Mouse (Mus musculus): ENCODE data around the gene Commd2. TPM values are rescaled to one million over a fixed set of nuclear protein-coding genes. Genes with fewer than 3 reads are reported as not detected.
A peak's percentile ranks its signal among the peaks of the same experiment; 100 is the strongest.

Gene Commd2
- polyA plus RNA-seq, 1 experiment from 2014 or later = 102 TPM

DNA sequence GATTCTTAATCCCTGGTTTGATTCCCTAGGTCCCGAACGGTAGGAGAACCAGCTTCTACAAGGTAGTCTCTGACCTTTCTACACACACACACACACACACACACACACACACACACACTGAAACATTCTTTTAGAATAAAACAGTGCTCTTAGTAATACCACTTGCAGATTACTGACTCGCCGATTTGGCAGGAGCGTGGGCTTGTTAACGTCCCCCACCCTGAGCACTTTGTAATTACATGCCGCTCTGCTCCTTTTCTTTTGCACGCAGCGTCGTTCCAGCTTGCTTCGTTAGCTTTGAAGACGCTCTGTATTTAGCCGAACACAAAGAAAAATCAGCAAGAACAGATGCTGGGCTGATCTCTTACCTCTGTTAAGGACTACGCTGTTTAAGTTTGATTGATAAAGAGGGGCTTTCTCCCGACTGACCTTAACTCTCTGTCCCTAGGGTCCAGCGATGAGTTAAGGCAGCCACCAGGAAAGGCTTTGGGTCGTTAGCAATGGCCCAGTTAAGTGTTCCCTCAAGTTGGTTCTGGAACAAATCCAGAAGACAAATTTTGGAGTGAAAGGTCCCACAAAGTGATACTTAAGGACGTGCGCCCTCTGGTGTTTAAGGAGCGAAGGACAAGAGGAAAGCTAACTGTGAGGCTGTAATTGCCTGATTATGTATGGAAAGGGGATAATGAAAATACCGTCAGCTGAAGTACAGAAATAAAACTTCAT, 26.1 kb downstream of the Commd2 start:
- no peaks in the 10 kb centered on the region for H3K9me3 ChIP-seq (ENCODE audit: low read depth, low read length)
- peak; percentile 90 for TF ChIP-seq CTCF (IDR thresholded peaks at IDR 0.05; ENCODE audit: low read depth)
- peak; percentile 68 for ATAC-seq (ENCODE audit: insufficient read depth)
- peak overlapping the region; percentile 27 for H3K4me3 ChIP-seq (ENCODE audit: low read depth, low read length)
- H3K36me3 ChIP-seq (ENCODE audit: insufficient read depth) = no peaks in the 10 kb centered on the region
- H3K9ac ChIP-seq = peak overlapping the region; percentile 44
- peak; percentile 98 for DNase-seq
- H3K4me1 ChIP-seq (ENCODE audit: insufficient read depth) = no peaks in the 10 kb centered on the region; the same call in 1 of the 2 replicates
- WGBS = 32% methylated on average over 21 of the region's 21 CpGs
- no peaks in the 10 kb centered on the region for H3K27me3 ChIP-seq (ENCODE audit: insufficient read depth, low read length)
- H3K4me2 ChIP-seq = peak overlapping the region; percentile 58
- H3K27ac ChIP-seq (ENCODE audit: low read depth) = peak overlapping the region; percentile 36; the same call in 1 of the 2 replicates

DNA sequence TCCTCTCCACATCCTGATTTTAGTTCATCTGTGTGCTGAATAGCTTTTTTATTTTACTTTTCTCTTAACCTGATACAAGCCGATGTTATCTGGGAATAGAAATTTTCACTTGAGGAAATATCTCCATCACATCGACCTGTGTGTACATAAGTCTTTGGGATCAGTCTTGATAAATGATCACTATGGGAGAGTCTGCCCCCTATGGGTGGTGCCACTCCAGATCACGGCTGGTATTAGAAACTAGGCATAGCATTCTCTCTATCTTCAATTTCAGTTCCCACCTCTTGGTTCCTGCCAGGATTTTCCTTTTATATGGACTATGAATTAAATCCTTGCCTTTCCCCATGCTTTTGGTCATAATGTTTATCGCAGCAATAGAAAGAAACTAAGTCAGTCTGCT, 31.8 kb downstream of the Commd2 start:
- 65% methylated on average over 4 of the region's 4 CpGs for WGBS
- DNase-seq (no peak), ATAC-seq (ENCODE audit: insufficient read depth) (no peak)
- Histone ChIP-seq H3K36me3 (ENCODE audit: insufficient read depth) (no peaks in the 10 kb centered on the region), H3K27me3 (ENCODE audit: insufficient read depth, low read length) (no peaks in the 10 kb centered on the region), H3K9me3 (ENCODE audit: low read depth, low read length) (no peaks in the 10 kb centered on the region), H3K4me1 (ENCODE audit: insufficient read depth) (no peaks in the 10 kb centered on the region), H3K27ac (ENCODE audit: low read depth) (no peak overlapping the region), H3K4me2 (no peak overlapping the region), H3K9ac (no peak overlapping the region), H3K4me3 (ENCODE audit: low read depth, low read length) (no peak overlapping the region)
- TF ChIP-seq CTCF (IDR thresholded peaks at IDR 0.05; ENCODE audit: low read depth) = peak; percentile 54

DNA sequence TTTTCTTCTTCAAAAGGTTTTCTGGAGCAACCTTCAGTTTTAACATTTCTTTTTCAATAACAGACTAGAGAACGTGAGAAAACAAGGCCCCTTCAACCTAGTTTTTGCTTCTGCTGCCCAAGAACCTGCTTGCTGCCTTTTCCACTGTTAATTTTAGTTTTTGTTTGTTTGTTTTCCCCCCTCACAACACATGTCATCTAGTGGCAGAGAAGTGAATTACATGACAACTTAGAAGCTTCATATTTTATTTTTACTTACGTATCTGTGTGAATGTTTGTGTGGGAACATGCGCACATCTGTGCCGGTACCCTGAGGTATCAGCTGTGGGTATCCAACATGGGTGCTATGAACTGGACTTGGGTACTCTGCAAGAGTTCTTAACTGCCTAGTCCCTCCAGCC, 35.9 kb downstream of the Commd2 start:
- no peak overlapping the region for H3K27ac ChIP-seq (ENCODE audit: low read depth)
- no peaks in the 10 kb centered on the region for H3K36me3 ChIP-seq (ENCODE audit: insufficient read depth)
- WGBS = 89% methylated on average over 4 of the region's 4 CpGs
- ATAC-seq (ENCODE audit: insufficient read depth) (no peak), DNase-seq (no peak)
- no peak overlapping the region for H3K4me2 ChIP-seq
- peak; percentile 34; the same call in 1 of the 2 replicates for TF ChIP-seq CTCF (IDR thresholded peaks at IDR 0.05; ENCODE audit: low read depth)
- no peaks in the 10 kb centered on the region for H3K4me1 ChIP-seq (ENCODE audit: insufficient read depth)
- no peak overlapping the region for H3K9ac ChIP-seq
- H3K27me3 ChIP-seq (ENCODE audit: insufficient read depth, low read length) = no peaks in the 10 kb centered on the region
- H3K9me3 ChIP-seq (ENCODE audit: low read depth, low read length) = no peaks in the 10 kb centered on the region
- H3K4me3 ChIP-seq (ENCODE audit: low read depth, low read length) = no peak overlapping the region

DNA sequence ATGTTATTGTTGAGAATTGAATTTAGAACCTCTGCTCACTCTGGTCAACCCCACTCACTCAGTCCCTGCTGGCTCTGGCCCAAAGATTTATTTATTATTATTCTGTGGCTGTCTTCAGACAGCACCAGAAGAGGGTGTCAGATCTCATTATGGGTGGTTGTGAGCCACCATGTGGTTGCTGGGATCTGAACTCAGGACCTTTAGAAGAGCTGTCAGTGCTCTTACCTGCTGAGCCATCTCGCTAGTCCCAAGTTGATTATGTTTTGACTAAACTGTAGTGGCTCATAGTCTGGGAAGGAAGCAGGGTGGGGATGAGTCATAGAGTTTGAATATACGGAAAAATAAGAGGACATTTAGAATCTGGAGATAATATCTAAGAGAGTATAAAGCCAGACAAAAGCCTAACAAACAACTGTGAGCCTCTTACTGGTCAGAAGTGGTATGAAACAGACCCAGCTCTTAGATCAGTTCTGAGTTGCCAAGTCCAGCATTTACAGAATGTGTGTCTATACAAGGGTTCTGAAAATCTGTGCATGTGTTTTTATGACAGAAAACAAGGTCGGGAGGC, 39.0 kb downstream of the Commd2 start:
- ATAC-seq (ENCODE audit: insufficient read depth) (no peak), DNase-seq (no peak)
- Histone ChIP-seq H3K4me2 (no peak overlapping the region), H3K27me3 (ENCODE audit: insufficient read depth, low read length) (no peaks in the 10 kb centered on the region), H3K36me3 (ENCODE audit: insufficient read depth) (no peaks in the 10 kb centered on the region), H3K9ac (no peak overlapping the region), H3K4me1 (ENCODE audit: insufficient read depth) (no peaks in the 10 kb centered on the region), H3K4me3 (ENCODE audit: low read depth, low read length) (no peak overlapping the region), H3K27ac (ENCODE audit: low read depth) (no peak overlapping the region), H3K9me3 (ENCODE audit: low read depth, low read length) (no peaks in the 10 kb centered on the region)
- 68% methylated on average over 3 of the region's 3 CpGs for WGBS
- no peak for TF ChIP-seq CTCF (IDR thresholded peaks at IDR 0.05; ENCODE audit: low read depth)

DNA sequence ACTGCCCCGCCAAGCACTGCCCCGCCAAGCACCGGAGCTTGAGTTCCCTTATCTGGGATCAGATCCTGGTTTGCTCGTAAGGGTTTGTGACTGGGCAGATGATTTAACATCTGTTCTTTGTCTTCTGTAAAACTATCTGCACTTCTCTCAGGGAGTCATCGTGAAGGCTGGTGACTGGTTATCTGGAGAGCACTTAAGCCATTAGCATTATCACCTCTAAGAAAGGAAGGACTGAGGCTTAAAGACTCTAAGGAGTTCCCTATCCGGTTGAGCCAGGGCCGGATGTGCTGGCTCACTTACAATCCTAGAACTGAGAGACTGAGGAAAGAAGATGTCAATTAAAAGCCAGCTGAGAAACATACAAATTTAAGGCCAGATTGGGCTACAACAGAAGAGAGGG, 39.7 kb downstream of the Commd2 start:
- Histone ChIP-seq H3K4me3 (ENCODE audit: low read depth, low read length) (no peak overlapping the region), H3K27me3 (ENCODE audit: insufficient read depth, low read length) (no peaks in the 10 kb centered on the region), H3K4me1 (ENCODE audit: insufficient read depth) (no peaks in the 10 kb centered on the region), H3K4me2 (no peak overlapping the region), H3K9me3 (ENCODE audit: low read depth, low read length) (no peaks in the 10 kb centered on the region), H3K9ac (no peak overlapping the region), H3K36me3 (ENCODE audit: insufficient read depth) (no peaks in the 10 kb centered on the region), H3K27ac (ENCODE audit: low read depth) (no peak overlapping the region)
- WGBS = 55% methylated on average over 7 of the region's 7 CpGs
- ATAC-seq (ENCODE audit: insufficient read depth) = no peak
- no peak for DNase-seq
- TF ChIP-seq CTCF (IDR thresholded peaks at IDR 0.05; ENCODE audit: low read depth) = no peak

DNA sequence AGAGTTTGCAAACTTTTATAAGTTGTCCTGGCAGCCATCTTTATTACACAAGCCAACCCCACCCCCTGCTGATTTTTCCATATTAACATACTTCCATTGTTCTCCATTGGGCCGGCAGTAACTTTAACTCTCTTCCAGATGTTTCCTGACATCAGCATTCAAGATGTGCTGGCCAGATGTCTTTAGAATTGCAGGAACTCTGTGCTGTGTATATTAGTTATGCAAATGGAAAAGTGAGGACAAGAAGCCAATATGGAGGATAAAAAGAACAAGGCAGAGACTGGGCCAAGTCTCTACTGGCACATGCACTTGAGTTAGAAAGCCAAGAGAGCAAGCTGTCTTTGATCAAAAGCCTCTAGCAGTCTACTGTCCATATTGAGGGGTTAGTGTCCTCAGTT, 46.9 kb downstream of the Commd2 start:
- H3K27ac ChIP-seq (ENCODE audit: low read depth) = no peak overlapping the region
- no peak for TF ChIP-seq CTCF (IDR thresholded peaks at IDR 0.05; ENCODE audit: low read depth)
- no peak overlapping the region for H3K9ac ChIP-seq
- ATAC-seq (ENCODE audit: insufficient read depth) (peak; percentile 56), DNase-seq (peak; percentile 48)
- H3K4me1 ChIP-seq (ENCODE audit: insufficient read depth) = no peaks in the 10 kb centered on the region
- no peaks in the 10 kb centered on the region for H3K9me3 ChIP-seq (ENCODE audit: low read depth, low read length)
- 32% methylated on average over 1 of the region's 1 CpGs for WGBS
- no peaks in the 10 kb centered on the region for H3K27me3 ChIP-seq (ENCODE audit: insufficient read depth, low read length)
- no peaks in the 10 kb centered on the region for H3K36me3 ChIP-seq (ENCODE audit: insufficient read depth)
- no peak overlapping the region for H3K4me2 ChIP-seq
- H3K4me3 ChIP-seq (ENCODE audit: low read depth, low read length) = no peak overlapping the region

DNA sequence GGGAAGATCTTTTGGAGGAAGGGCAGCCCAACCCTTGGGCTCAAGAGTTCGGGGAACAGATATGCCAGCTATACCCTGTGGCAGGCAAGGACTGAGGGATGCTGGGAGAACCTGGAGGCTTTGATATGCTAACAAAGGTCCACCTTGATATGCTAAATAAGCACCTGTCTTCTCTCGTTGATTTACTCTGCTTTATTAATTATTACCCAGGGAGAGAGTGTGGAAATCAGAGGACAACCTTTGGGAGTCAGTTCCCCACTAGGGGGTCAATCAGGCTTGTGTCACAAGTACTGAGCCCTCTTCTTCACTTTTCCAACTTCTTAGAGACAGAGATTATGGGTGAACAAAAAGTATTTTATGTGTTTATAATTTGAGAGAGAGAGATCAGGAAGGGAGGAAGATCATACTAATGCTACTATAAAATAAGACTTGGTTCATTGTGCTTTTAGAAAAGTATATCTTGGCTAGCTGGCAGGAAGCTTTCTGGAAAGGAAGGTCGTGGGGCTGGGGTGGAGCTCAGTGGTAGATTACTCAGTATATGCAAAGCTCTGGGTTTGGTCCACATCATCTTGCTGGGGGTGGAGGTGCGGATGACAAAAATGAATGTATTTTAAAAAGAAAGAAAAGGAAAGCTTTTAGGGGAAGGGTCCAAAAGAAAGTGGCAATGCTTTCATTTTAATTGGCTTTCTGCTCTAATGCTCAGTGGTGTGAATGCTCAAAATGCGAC, 47.5 kb downstream of the Commd2 start:
- H3K4me3 ChIP-seq (ENCODE audit: low read depth, low read length) = no peak overlapping the region
- no peaks in the 10 kb centered on the region for H3K9me3 ChIP-seq (ENCODE audit: low read depth, low read length)
- no peak overlapping the region for H3K9ac ChIP-seq
- 67% methylated on average over 5 of the region's 5 CpGs for WGBS
- DNase-seq (no peak), ATAC-seq (ENCODE audit: insufficient read depth) (no peak)
- TF ChIP-seq CTCF (IDR thresholded peaks at IDR 0.05; ENCODE audit: low read depth) = peak; percentile 7; the same call in 1 of the 2 replicates
- H3K36me3 ChIP-seq (ENCODE audit: insufficient read depth) = no peaks in the 10 kb centered on the region
- H3K4me1 ChIP-seq (ENCODE audit: insufficient read depth) = no peaks in the 10 kb centered on the region
- H3K27me3 ChIP-seq (ENCODE audit: insufficient read depth, low read length) = no peaks in the 10 kb centered on the region
- no peak overlapping the region for H3K27ac ChIP-seq (ENCODE audit: low read depth)
- H3K4me2 ChIP-seq = no peak overlapping the region

All from lung, embryonic 14.5 days (tissue).